Mouse (Mus musculus) testis, adult 2 months (tissue): ENCODE measurements at regions not wholly inside any gene's neighbourhood (a gene's known extent, or its start where the extent isn't known, plus 50 kb on each side); places are given as distances from the start of the nearest gene placed in this dataset.

Experiments used
- CTCF ChIP-seq: fragments of 200-500 bp; IDR thresholded peaks from 2 replicates; pipeline ENCODE4 v1.5.1; 2012; ENCODE audit warnings: low read depth, mild to moderate bottlenecking, inconsistent platforms, low read length, moderate library complexity; ENCODE audit not compliant: control insufficient read depth, insufficient read depth, insufficient replicate concordance
- POLR2A ChIP-seq: fragments of 200-500 bp; IDR thresholded peaks from 2 replicates; pipeline ENCODE4 v1.6.1; 2012; ENCODE audit warnings: low read depth, mild to moderate bottlenecking, inconsistent platforms, low read length, moderate library complexity; ENCODE audit not compliant: control insufficient read depth

GRCm38 (mm10) chr9:118389481-118390334 is 88.3 kb upstream of the Eomes start:
- TF ChIP-seq POLR2A (no peak), CTCF (no peak)
